Mouse (Mus musculus) E14TG2a.4 (cell line): ENCODE measurements at regions not wholly inside any gene's neighbourhood (a gene's known extent, or its start where the extent isn't known, plus 50 kb on each side); places are given as distances from the start of the nearest gene placed in this dataset.

Experiments
- CTCF ChIP-seq: conservative IDR thresholded peaks from 2 replicates; pipeline ENCODE4 v1.5.1; 2014; ENCODE audit warnings: low read length
- POU5F1 ChIP-seq: IDR thresholded peaks from 2 replicates; pipeline ENCODE4 v1.6.1; 2014; ENCODE audit warnings: low read length, borderline replicate concordance

GRCm38 (mm10) chr5:44943023-44943921, 143.8 kb upstream of the Ldb2 start:
- TF ChIP-seq CTCF = no peak
- no peak for TF ChIP-seq POU5F1
